Mouse (Mus musculus) heart, postnatal 36 days (tissue): ENCODE data around the gene Appl2. TPM values are rescaled to one million over a fixed set of nuclear protein-coding genes. Genes with fewer than 3 reads are reported as not detected.
"Not testable (repeated sequence)": the region's sequence is repeated elsewhere in the genome, so short reads cannot be mapped to it uniquely, and the experiment has no call there.

Experiments
- DNase-seq, 2 experiments: peaks; one replicate each; pipeline ENCODE4 v3.0.0; 2021 to 2022
- intact Hi-C: fragments of 180-260 bp; cut with DNase I; formaldehyde crosslinking; loops from one replicate; pipeline ENCODE4 v1.15.1; 2025
- total RNA-seq, 2 experiments: library from RNA; stranded (reverse); gene quantifications; 2 replicates each; pipeline ENCODE4 v1.2.3; 2021

Appl2 gene
- total RNA-seq: 10 to 100 TPM; 37.2 to 44.4 TPM

- DNase-seq: peak; percentile 94 to 96
- intact Hi-C loops: loop anchor here (5.0 kb wide), 2 partner anchors 79 to 129 kb away; no protein-coding TSS in a partner anchor
These were observed at the start of gene Appl2 for GRCm38 (mm10) chr10:83648131-83649020. TSS of gene Appl2 (minus strand) at chr10:83648738.

- intact Hi-C loops: no loop called here
- no peak for DNase-seq
These were observed 47.7 kb upstream of the Appl2 start for GRCm38 (mm10) chr10:83696226-83696625.

DNA sequence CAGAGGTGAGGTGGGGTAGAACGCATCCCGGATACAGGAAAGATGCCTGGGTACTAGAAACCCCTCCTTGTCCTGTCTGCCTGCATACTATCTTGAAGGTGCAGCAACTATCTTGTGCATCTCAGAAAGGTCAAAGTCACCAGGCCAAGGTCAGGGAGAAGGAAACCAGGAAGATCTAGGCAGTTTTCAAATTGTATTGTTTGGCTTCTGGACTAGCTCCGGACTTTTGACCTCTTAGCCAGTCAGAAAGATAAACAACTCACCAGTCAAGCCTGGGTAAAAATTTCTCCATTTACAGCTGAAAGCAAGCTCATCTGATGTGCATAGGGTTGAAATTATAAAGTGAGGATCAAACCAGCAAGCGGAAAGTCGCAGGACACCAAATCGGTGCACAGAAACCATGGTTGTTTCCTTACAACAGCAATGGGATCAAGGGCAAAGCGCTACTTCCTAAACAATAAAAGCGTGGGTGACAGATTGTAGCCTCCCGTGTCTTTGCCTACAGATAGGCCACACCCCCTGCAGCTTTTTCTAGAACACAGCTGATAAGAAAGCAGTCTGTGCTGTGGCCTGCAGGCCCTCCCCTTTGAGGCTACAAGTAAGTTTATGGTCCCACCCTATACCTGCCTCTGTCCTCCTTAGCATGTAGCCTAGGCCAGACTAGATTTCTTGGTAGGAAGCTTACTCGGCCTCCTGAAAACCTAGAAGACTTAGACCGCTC lies 43.8 kb upstream of the Appl2 start:
- intact Hi-C loops: no loop called here

DNA sequence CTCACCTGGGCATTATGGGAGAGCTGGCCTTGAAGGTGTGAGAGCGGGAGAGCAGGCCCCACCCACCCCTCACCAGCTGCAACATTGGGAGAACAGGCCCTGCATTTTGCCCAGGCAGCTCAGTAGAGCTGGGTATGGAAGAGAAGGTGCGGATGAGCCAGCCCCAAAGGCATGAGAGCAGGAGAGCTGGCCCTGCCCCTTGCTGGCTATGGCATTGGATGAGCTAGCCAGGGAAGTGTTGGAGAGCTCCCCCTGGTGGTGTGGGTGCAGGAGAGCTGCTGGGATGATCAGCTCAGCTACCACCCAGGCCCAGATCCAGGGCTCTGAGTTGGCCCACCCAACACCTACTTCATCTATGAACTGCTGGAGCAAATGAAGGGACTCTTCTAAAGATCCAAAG lies 39.7 kb upstream of the Appl2 start:
- intact Hi-C loops: no loop called here
- DNase-seq: no peak

More for the DNA sequence above, 43.8 kb upstream of the Appl2 start:
- DNase-seq: no peak

- intact Hi-C loops: no loop called here
- DNase-seq: no peak
These were observed 32.8 kb upstream of the Appl2 start for GRCm38 (mm10) chr10:83681334-83681733.

GRCm38 (mm10) chr10:83666556-83666955 lies 18.0 kb upstream of the Appl2 start:
- intact Hi-C loops: no loop called here
- DNase-seq: no peak

GRCm38 (mm10) chr10:83661925-83662324 lies 13.4 kb upstream of the Appl2 start:
- intact Hi-C loops: no loop called here
- DNase-seq: no peak

GRCm38 (mm10) chr10:83660605-83661004 lies 12.1 kb upstream of the Appl2 start:
- DNase-seq: no peak
- intact Hi-C loops: no loop called here

GRCm38 (mm10) chr10:83654591-83654990 lies 6.1 kb upstream of the Appl2 start:
- no peak for DNase-seq
- intact Hi-C loops: no loop called here

GRCm38 (mm10) chr10:83652205-83652866 lies 3.8 kb upstream of the Appl2 start:
- intact Hi-C loops, DNase-seq: not testable (repeated sequence)

DNA sequence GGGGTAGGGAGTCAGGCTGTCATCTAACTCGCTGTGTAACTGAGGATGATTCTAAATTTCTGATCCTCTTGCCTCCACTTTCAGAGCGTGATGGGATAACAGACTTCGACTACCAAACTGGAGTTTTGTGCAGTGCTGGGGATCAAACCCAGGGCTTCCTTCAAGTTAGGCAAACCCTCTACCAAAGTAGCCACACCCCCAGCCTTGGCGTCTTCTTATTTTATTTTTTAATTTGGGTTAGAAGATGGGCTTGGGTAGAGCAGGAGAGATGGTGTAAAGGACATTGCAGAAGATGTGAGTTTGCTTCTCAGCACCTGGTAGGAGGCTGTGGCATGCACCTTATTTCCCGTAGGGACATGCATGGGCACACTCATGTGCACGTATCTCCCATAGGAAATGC lies 499 bp upstream of the Appl2 start:
- DNase-seq: no peak
- intact Hi-C loops: loop anchor here (5.0 kb wide), 2 partner anchors 78 to 128 kb away; no protein-coding TSS in a partner anchor

DNA sequence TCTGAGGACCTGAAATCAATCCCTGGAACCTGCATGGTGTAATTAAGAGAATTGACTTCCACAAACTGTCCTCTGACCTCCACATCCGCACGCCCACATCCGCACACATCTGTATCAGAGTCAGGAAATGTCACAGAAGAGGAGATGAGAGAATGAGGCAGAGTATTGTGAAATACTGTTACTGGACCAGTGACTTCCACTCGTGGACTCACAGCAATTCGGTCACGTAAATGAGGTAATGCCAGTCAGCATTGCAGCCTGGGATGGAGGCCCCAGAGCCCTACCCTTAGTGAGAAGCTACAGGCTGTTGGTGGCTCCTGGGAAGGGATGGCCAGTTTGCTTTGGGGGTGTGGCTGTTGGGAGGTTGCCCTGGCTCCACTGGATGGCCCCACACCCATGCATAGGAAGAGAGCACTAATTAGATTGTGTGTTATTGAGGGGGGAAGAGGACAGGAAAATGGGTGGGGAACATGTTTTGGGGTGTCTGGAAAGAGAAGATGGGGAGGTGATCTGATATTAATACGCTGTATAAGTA lies 2.1 kb downstream of the Appl2 start:
- no peak for DNase-seq
- intact Hi-C loops: loop anchor here (5.0 kb wide), 2 partner anchors 81 to 131 kb away; no protein-coding TSS in a partner anchor

- no peak for DNase-seq
- intact Hi-C loops: loop anchor here (5.0 kb wide), 2 partner anchors 82 to 132 kb away; no protein-coding TSS in a partner anchor
These were observed 2.9 kb downstream of the Appl2 start for GRCm38 (mm10) chr10:83645716-83645990.

DNA sequence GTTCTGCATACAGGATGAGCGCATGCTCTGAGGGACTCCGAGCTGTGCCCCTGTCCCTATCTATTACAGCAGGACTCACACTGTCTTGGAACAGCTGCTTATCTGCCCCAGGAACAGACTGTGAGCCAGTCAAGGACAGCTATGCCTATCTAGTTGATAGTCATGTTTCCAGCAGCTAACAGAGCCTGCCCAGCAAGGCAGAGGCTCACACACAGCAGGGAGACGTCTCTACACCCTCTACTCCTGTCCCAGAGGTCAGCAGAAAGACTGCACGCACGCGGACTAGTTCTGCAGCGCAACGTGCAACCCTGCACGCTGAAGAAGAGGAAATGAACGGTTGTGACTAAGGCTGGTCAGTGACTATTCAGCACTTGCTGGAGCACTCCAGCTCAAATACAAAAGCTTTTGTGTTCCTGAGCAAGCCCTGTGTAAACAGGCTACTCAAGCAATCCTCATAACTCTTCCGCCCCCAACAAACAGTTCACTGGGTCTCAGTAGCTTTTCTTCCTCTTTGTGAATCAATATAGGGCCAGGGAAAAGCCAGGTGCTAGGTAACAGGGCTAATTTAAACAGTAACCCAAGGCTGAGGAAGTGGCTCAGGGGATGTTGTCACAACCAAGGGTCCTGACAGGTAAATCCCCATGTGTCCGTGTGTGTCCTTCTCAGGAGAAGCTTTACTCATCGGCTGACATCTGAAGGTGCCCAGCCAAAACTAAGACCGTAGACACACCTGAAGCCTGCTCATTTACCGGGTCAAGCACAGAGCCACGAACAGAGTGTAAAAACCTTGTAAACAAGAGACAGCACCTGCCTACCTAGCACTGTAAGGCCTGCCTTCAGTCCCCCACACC lies 3.4 kb downstream of the Appl2 start:
- peak in 1 of 2 experiments; percentile 47 for DNase-seq
- intact Hi-C loops: loop anchor here (5.0 kb wide), 2 partner anchors 82 to 132 kb away; no protein-coding TSS in a partner anchor

- intact Hi-C loops: no loop called here
- no peak for DNase-seq
These were observed 4.4 kb downstream of the Appl2 start for GRCm38 (mm10) chr10:83644167-83644566.

GRCm38 (mm10) chr10:83641641-83642040 lies 6.9 kb downstream of the Appl2 start:
- intact Hi-C loops: no loop called here
- DNase-seq: no peak

- DNase-seq: no peak
- intact Hi-C loops: no loop called here
These were observed 8.6 kb downstream of the Appl2 start for GRCm38 (mm10) chr10:83639881-83640386.

GRCm38 (mm10) chr10:83637295-83637694 lies 11.2 kb downstream of the Appl2 start:
- peak; percentile 80 to 82 for DNase-seq
- intact Hi-C loops: no loop called here

DNA sequence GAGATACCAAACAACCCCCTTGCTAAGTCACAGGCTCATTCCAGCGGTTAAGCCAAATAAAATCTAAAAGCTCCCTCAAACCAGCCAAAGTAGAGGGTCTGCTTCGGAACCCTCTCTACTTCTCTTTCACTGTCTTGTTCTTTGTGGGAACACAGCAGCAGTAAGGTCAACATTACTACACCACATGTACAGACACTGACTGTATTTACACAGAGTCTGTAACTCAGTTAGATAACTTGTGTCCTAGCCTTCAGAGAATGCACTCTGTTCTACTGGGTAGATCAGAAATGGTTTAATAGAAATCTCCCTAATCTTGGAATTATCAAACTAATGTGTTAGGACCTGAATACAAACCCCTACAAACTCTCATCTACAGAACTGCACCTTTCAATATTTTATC lies 12.3 kb downstream of the Appl2 start:
- intact Hi-C loops: no loop called here

DNA sequence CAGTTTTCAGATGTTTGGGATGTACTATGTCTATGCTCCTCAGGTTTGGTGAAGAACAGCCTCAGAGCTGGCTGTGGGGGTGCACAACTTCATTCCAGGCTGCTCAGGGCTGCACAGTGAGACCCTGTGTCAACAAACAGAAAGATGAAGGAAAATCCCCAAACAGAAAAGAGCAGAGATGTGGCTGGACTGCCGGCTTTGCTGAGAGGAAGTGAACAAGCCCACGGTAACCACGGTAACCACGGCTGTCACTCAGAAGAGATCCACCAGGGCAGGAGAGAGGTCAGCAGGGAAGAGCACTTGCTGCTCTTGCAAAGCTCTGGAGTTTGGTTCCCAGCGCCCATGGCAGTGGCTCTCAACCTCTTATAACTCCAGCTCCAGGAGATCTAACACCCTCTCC lies 14.1 kb downstream of the Appl2 start:
- intact Hi-C loops: no loop called here
- DNase-seq: peak in 1 of 2 experiments; percentile 24

More for the DNA sequence above, 12.3 kb downstream of the Appl2 start:
- DNase-seq: no peak
